Mouse (Mus musculus): ENCODE results near the gene Sumf1.

DNA sequence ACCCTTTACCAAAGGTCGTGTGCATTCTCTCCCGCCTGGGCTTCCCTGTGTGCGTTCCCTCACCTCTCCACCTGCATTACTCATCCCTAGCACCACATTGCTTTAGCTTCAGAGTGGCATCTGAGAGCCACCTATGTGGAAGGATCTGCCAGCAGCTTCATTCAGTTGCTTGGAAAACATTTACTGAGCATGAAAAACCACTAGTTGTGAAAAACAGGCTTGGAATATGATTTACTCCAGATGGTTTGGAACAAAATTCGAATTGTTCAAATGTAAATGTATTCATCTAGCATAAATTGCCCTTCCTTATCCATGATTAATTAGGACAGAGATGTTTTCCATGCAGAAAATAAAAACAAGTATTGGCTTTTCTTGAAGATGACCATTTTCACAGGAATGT, 128.0 kb downstream of the Sumf1 start:
- TF ChIP-seq MYOG (IDR thresholded peaks at IDR 0.05; ENCODE audit: control insufficient read depth, extremely low read depth, insufficient read length), result no peak
- TF ChIP-seq CTCF (IDR thresholded peaks at IDR 0.05; ENCODE audit: control insufficient read depth, insufficient read depth, insufficient read length), result no peak
- no peak for TF ChIP-seq USF1 (IDR thresholded peaks at IDR 0.05; ENCODE audit: low read depth)
- no peak for TF ChIP-seq MAX (IDR thresholded peaks at IDR 0.05)
- no peak for TF ChIP-seq FOSL1 (IDR thresholded peaks at IDR 0.05; ENCODE audit: insufficient read depth, low read length, poor library complexity, severe bottlenecking)
- no peak for TF ChIP-seq MYOD1 (IDR thresholded peaks at IDR 0.05; ENCODE audit: control insufficient read depth, insufficient read length, low read depth)

All from C2C12 (cell line).